Mouse (Mus musculus) lung, embryonic 14.5 days (tissue): ENCODE results near the gene Rfpl4. TPM values are rescaled to one million over a fixed set of nuclear protein-coding genes. Genes with fewer than 3 reads are reported as not detected.

Experiments used
- ATAC-seq: fragments of 200-750 bp; cut with Nextera tagmentation; 2 replicates; pipeline ENCODE4 v1.8.0; 2017; ENCODE audit warnings: mild to moderate bottlenecking, moderate TSS enrichment, moderate library complexity; ENCODE audit not compliant: insufficient read depth
- DNase-seq: peaks from one replicate; pipeline ENCODE4 v3.0.0-alpha.2; 2015
- H3K27ac ChIP-seq: fragments of 300-500 bp; sonication (generic); 2 replicates; pipeline ENCODE4 v1.5.1; 2014; ENCODE audit warnings: low read depth, mild to moderate bottlenecking, moderate library complexity
- H3K27me3 ChIP-seq: fragments of 300-500 bp; sonication (generic); 2 replicates; pipeline ENCODE4 v1.6.1; 2014; ENCODE audit warnings: low read length, control low read depth; ENCODE audit not compliant: insufficient read depth
- H3K36me3 ChIP-seq: fragments of 300-500 bp; sonication (generic); 2 replicates; pipeline ENCODE4 v1.6.1; 2014; ENCODE audit warnings: control low read depth; ENCODE audit not compliant: insufficient read depth
- H3K4me1 ChIP-seq: fragments of 300-500 bp; sonication (generic); 2 replicates; pipeline ENCODE4 v1.6.1; 2014; ENCODE audit warnings: antibody characterized with exemption, control low read depth; ENCODE audit not compliant: insufficient read depth
- H3K4me2 ChIP-seq: fragments of 300-500 bp; sonication (generic); 2 replicates; pipeline ENCODE4 v1.6.1; 2014; ENCODE audit warnings: mild to moderate bottlenecking
- H3K4me3 ChIP-seq: fragments of 300-500 bp; sonication (generic); 2 replicates; pipeline ENCODE4 v1.5.1; 2014; ENCODE audit warnings: low read depth, low read length
- H3K9ac ChIP-seq: fragments of 300-500 bp; sonication (generic); 2 replicates; pipeline ENCODE4 v1.6.1; 2014
- H3K9me3 ChIP-seq: fragments of 300-500 bp; sonication (generic); 2 replicates; pipeline ENCODE4 v1.6.1; 2016; ENCODE audit warnings: low read depth, low read length, control low read depth
- CTCF ChIP-seq: IDR thresholded peaks from 2 replicates; pipeline ENCODE4 v1.5.1; 2016; ENCODE audit warnings: antibody characterized with exemption, low read depth
- WGBS: fragments of 180-500 bp; shearing (Covaris S2); extraction: QIAGEN DNeasy Blood & Tissue Kit; methylation state at CpG from one replicate; pipeline ENCODE4 v1.1.7; 2014; 5-methylcytosine and 5-hydroxymethylcytosine counted together
- polyA plus RNA-seq: library from polyadenylated mRNA; unstranded; fragments of >200 nt; fragmentation: Nextera tagmentation; extraction: Ambion mirVana; gene quantifications from 2 replicates; pipeline ENCODE4 v1.2.1, GENCODE M21; 2014

Gene Rfpl4
- polyA plus RNA-seq, 1 experiment from 2014 or later = not detected

DNA sequence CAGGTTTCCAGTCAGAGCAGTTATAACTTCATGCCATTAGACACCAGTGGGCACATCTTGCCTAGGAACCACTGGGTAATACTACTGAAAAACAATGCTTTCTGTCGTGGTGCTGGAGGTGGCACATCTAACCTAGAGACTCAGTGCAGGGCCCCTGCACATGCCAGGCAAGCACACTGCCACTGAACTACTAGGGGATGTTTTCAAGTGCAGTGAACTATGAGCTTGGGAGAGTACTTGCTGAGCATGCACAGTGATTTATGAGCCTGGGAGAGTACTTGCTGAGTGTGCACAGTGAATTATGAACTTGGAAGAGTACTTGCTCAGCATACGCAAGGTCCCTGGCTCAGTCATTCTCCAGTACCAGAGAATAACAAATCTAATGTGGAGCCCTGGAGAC lies 14.2 kb downstream of the Rfpl4 start:
- Histone ChIP-seq H3K27me3 (no peaks in the 10 kb centered on the region), H3K4me3 (no peak overlapping the region)

DNA sequence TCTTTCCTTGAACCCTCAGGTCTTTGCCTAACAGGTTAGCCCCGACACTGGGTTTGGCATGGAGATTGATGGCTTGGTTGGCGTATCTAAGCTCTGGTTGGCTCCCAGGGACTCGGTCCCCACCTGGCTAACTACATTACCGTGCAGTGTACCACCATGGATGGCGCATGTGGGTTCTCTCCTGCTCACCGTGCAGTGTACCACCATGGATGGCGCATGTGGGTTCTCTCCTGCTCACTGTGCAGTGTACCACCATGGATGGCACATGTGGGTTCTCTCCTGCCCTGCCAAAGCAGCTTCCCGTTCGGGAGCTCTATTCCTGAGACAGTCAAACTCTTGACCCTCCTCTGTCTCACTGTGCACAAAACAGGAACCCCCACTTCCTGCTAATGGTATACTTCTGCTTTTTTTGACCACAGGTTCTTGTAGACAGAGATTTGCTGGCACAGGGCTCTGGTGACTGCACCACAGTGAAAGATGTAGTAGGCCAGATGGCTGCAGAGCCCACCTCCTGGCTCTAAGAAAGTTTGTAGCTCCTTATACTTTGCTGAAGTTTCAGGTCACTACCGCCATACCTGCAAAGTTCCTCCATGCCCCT lies 15.6 kb downstream of the Rfpl4 start:
- 78% methylated on average over 10 of the region's 10 CpGs for WGBS
- H3K27ac ChIP-seq = no peak overlapping the region
- DNase-seq (peak; percentile 11), ATAC-seq (peak; percentile 25; the same call in 1 of the 2 replicates)
- H3K4me3 ChIP-seq = no peak overlapping the region
- TF ChIP-seq CTCF = no peak
- H3K4me1 ChIP-seq = no peaks in the 10 kb centered on the region
- H3K9me3 ChIP-seq = no peaks in the 10 kb centered on the region
- no peak overlapping the region for H3K4me2 ChIP-seq
- peaks cover 28% of the 10 kb centered on the region for H3K36me3 ChIP-seq
- no peaks in the 10 kb centered on the region for H3K27me3 ChIP-seq
- H3K9ac ChIP-seq = no peak overlapping the region

More for the DNA sequence above, 14.2 kb downstream of the Rfpl4 start:
- Histone ChIP-seq H3K36me3 (peaks cover 15% of the 10 kb centered on the region), H3K27ac (no peak overlapping the region), H3K4me2 (no peak overlapping the region), H3K9me3 (no peaks in the 10 kb centered on the region), H3K4me1 (no peaks in the 10 kb centered on the region), H3K9ac (no peak overlapping the region)
- no peak for ATAC-seq
- 88% methylated on average over 2 of the region's 2 CpGs for WGBS
- no peak for TF ChIP-seq CTCF
- DNase-seq = no peak

DNA sequence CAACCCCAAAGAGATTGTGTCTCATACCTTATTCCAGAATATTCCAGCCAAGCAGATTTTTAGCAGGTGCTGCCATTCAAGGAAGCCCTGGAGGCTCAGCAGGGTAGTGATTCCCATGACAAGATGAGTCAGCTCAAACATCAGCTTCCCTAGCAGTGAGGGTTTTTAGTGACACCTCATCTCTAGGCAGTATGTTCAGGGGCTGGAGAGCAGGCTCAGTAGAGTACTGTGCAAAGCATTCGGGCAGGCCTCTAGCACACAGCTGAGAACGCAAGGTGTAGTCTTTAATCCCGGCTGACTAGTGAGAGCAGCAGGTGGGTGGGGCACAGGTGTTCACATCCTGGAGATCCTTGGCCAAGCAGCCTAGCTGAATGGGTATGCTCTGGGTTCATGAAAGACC lies 17.0 kb downstream of the Rfpl4 start:
- Histone ChIP-seq H3K4me3 (no peak overlapping the region), H3K9ac (no peak overlapping the region), H3K4me1 (no peaks in the 10 kb centered on the region), H3K4me2 (no peak overlapping the region), H3K36me3 (peaks cover 42% of the 10 kb centered on the region), H3K9me3 (no peaks in the 10 kb centered on the region), H3K27ac (no peak overlapping the region), H3K27me3 (no peaks in the 10 kb centered on the region)
- TF ChIP-seq CTCF = no peak
- 85% methylated on average over 3 of the region's 3 CpGs for WGBS
- DNase-seq = no peak
- ATAC-seq = no peak; the same call in 1 of the 2 replicates

DNA sequence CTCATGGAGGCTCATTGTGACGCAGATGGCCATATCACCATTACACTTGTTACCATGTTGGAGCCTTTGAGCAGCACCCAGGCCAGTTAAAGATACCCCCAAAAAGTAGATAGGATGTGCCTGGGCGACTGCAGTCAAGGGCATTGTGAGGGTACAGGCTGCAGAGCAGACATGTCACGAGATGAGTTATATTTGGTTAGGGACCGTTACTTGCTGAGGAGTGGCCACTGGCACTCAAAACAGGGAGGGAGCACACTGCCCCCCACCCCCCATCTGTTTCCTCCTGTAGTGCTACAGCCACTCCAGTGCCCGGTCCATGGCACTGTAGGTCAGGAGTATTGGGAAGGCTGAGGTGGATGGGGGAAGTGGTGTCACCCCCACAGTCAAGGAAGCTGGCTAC lies 18.0 kb downstream of the Rfpl4 start:
- Histone ChIP-seq H3K4me1 (no peaks in the 10 kb centered on the region), H3K4me3 (no peak overlapping the region), H3K27ac (no peak overlapping the region), H3K9me3 (no peaks in the 10 kb centered on the region), H3K27me3 (no peaks in the 10 kb centered on the region), H3K36me3 (peaks cover 52% of the 10 kb centered on the region), H3K4me2 (no peak overlapping the region), H3K9ac (no peak overlapping the region)
- no peak for TF ChIP-seq CTCF
- no peak for ATAC-seq
- 87% methylated on average over 5 of the region's 5 CpGs for WGBS
- no peak for DNase-seq

DNA sequence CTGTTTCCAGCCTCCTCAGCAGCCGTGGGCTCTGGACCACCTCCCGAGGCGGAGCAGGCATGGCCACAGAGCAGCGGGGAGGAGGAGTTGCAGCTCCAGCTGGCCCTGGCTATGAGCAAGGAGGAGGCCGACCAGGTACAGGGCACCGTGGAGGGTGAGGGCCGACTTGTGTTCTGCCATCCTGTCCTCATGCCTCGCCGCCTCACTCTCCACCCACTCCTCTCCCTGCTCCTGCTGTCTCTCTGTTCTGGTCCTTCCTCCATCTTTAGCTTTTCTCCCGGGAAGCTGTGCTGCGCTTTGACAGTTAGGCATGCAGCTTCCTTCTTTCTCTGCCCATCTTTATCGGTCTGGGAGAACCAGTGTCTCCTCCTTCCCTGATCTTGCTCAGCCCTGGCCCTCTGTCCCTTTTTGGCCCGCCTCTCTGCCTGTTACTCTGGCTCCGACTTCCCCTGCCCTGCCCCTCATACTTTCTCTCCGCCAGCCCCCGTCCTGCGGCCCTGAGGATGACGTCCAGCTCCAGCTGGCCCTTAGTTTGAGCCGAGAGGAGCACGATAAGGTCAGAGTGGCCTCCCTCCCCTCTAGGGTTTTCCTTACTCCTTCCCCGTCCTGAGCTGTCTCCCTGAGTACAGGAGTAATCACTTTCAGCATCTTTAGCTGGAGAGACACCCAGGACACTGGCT lies 23.8 kb downstream of the Rfpl4 start:
- Histone ChIP-seq H3K36me3 (peaks cover 93% of the 10 kb centered on the region), H3K4me1 (no peaks in the 10 kb centered on the region), H3K27ac (no peak overlapping the region), H3K4me2 (no peak overlapping the region), H3K27me3 (no peaks in the 10 kb centered on the region), H3K9me3 (no peaks in the 10 kb centered on the region), H3K9ac (no peak overlapping the region), H3K4me3 (no peak overlapping the region)
- ATAC-seq (no peak), DNase-seq (no peak)
- no peak for TF ChIP-seq CTCF
- WGBS = 79% methylated on average over 21 of the region's 21 CpGs

DNA sequence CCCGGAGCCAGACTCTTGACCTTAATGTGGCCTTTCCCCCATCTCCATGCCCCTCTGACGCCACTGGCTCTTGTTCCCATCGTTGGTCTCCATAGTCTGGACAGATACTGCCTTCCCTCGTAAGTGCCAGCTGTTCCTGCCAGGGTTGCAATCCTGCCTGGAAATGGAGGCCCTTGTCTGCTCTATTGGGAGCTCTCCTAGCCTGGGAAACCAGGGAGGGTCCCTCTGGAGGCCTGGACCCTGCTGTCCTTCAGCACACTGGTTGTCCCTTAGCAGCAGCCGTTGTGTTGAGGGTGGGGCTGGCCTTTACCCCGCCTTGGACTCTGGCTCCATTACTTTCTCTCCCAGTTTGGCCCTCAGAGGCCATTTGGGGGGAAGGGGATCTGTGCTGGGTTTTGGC lies 24.4 kb downstream of the Rfpl4 start:
- Histone ChIP-seq H3K4me1 (no peaks in the 10 kb centered on the region), H3K36me3 (peaks cover 93% of the 10 kb centered on the region), H3K27me3 (no peaks in the 10 kb centered on the region), H3K9me3 (no peaks in the 10 kb centered on the region), H3K9ac (no peak overlapping the region), H3K4me3 (no peak overlapping the region), H3K27ac (no peak overlapping the region), H3K4me2 (no peak overlapping the region)
- no peak for DNase-seq
- no peak for ATAC-seq
- WGBS = 68% methylated on average over 6 of the region's 6 CpGs
- TF ChIP-seq CTCF = no peak

DNA sequence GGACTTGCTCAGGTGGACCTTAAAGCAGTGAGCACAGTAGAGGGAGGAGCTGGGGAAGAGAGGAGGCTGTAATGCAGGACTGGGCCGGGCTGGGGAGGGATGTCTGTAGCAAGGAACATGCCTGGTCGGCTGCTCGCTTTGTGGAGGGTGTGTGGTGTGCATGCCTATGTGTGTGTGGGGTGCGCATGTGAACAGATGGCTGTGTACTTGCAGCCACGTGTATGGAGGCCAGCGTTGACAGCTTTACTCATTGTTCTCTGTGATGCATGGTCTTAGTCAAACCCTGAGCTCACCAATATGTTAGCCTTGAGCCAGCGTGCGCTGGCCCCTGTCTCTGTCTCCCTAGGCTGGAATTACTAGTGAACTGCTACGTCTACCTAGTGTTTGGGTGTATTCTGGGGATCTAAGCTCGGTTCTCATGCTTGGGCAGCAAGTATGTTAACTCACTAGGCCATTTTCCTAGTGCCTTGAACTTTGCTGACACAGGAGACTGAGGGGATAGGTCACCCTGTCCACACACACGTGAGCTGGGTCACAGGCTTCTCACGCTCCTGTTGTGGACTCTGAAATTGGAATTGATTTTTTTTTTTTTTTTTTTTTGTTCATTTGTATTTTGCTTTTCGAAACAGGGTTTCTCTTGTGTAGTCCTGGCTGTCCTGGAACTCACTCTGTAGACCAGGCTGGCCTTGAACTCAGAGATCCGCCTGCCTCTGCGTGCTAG lies 25.6 kb downstream of the Rfpl4 start:
- TF ChIP-seq CTCF = no peak
- Histone ChIP-seq H3K4me3 (no peak overlapping the region), H3K27me3 (no peaks in the 10 kb centered on the region), H3K4me1 (no peaks in the 10 kb centered on the region), H3K9me3 (no peaks in the 10 kb centered on the region), H3K36me3 (peaks cover 92% of the 10 kb centered on the region), H3K9ac (no peak overlapping the region), H3K4me2 (no peak overlapping the region), H3K27ac (no peak overlapping the region)
- no peak for ATAC-seq
- DNase-seq = no peak
- WGBS = 91% methylated on average over 15 of the region's 15 CpGs
